Mouse (Mus musculus): ENCODE measurements at regions not wholly inside any gene's neighbourhood (a gene's known extent, or its start where the extent isn't known, plus 50 kb on each side); places are given as distances from the start of the nearest gene placed in this dataset.

DNA sequence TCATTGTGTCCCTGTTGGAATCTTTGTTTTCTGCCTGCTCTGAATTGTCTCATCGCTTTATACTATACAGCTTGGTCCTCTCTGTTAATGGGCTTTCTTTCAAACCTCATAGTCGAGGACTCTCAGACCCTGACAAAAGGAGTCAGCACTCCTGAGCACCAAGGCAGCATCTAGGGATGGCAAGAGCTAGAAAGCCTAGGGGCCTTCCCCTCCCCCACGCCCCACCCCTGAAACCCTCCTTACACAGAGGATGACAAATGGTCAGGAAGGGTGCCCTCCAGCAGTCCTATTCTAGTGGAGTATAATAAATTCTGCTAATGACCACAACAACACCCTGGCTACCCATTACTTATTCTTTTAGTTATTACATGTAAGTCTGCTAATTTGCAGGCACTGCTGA lies 74.4 kb downstream of the Tbx19 start:
- no peak for DNase-seq (ENCODE audit: low spot score)
- no peaks in the 10 kb centered on the region for H3K4me1 ChIP-seq (replicated peaks)
- H3K36me3 ChIP-seq = no peaks in the 10 kb centered on the region
- H3K9me3 ChIP-seq = 0 out of 2 replicates have a peak, but pooled peaks cover 3% of the 10 kb centered on the region
- WGBS = 68% methylated on average over 3 of the region's 3 CpGs
- no peak overlapping the region for H3K4me3 ChIP-seq
- H3K27me3 ChIP-seq (ENCODE audit: insufficient read depth, poor library complexity, severe bottlenecking) = no peaks in the 10 kb centered on the region
- H3K27ac ChIP-seq = no peak overlapping the region

DNA sequence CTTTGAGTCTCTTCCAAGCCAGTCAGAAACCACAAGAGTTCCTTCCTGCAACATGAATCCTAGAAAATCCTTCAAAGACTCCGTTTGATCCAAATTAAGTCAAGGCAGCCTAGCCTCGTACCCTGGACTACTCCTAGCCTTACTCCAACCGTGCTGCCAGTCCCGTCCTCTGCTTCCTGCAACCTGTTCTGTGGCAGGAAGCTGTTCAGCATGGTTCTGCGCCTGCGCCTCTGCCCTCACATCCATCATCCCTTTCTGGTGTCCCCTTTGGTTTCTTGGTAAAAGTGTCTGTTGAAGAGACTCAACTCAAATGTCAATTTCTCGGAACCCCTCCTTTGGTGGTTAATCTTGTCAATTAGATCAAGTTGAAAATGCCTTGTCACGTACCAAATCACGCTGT lies 75.8 kb downstream of the Tbx19 start:
- 0 out of 2 replicates have a peak, but pooled peaks cover 3% of the 10 kb centered on the region for H3K9me3 ChIP-seq
- H3K27ac ChIP-seq = no peak overlapping the region
- DNase-seq (ENCODE audit: low spot score) = no peak
- WGBS = 90% methylated on average over 9 of the region's 9 CpGs
- H3K4me1 ChIP-seq (replicated peaks) = no peaks in the 10 kb centered on the region
- no peaks in the 10 kb centered on the region for H3K36me3 ChIP-seq
- no peak overlapping the region for H3K4me3 ChIP-seq
- H3K27me3 ChIP-seq (ENCODE audit: insufficient read depth, poor library complexity, severe bottlenecking) = no peaks in the 10 kb centered on the region

GRCm38 (mm10) chr1:165084179-165084578 lies 76.4 kb downstream of the Tbx19 start:
- DNase-seq (ENCODE audit: low spot score) = no peak
- no peak overlapping the region for H3K27ac ChIP-seq
- H3K9me3 ChIP-seq = peaks cover 3% of the 10 kb centered on the region; the same call in 1 of the 2 replicates
- no peaks in the 10 kb centered on the region for H3K27me3 ChIP-seq (ENCODE audit: insufficient read depth, poor library complexity, severe bottlenecking)
- no peaks in the 10 kb centered on the region for H3K36me3 ChIP-seq
- no peaks in the 10 kb centered on the region for H3K4me1 ChIP-seq (replicated peaks)
- WGBS = 86% methylated on average over 6 of the region's 6 CpGs
- H3K4me3 ChIP-seq = no peak overlapping the region

GRCm38 (mm10) chr1:165080351-165080750 lies 80.2 kb downstream of the Tbx19 start:
- H3K36me3 ChIP-seq = no peaks in the 10 kb centered on the region
- H3K9me3 ChIP-seq = peaks cover 7% of the 10 kb centered on the region; the same call in 1 of the 2 replicates
- WGBS = 89% methylated on average over 9 of the region's 9 CpGs
- no peak overlapping the region for H3K4me3 ChIP-seq
- no peak overlapping the region for H3K27ac ChIP-seq
- H3K27me3 ChIP-seq (ENCODE audit: insufficient read depth, poor library complexity, severe bottlenecking) = no peaks in the 10 kb centered on the region
- no peak for DNase-seq (ENCODE audit: low spot score)
- H3K4me1 ChIP-seq (replicated peaks) = peaks cover 8% of the 10 kb centered on the region

- Histone ChIP-seq H3K27ac (no peak overlapping the region), H3K27me3 (ENCODE audit: insufficient read depth, poor library complexity, severe bottlenecking) (no peaks in the 10 kb centered on the region), H3K4me1 (replicated peaks) (peaks cover 13% of the 10 kb centered on the region), H3K36me3 (no peaks in the 10 kb centered on the region), H3K4me3 (no peak overlapping the region), H3K9me3 (peaks cover 7% of the 10 kb centered on the region; the same call in 1 of the 2 replicates)
- WGBS = 87% methylated on average over 4 of the region's 4 CpGs
- no peak for DNase-seq (ENCODE audit: low spot score)
Measured at GRCm38 (mm10) chr1:165077313-165077712, 83.3 kb downstream of the Tbx19 start.

GRCm38 (mm10) chr1:165075301-165076082 lies 85.1 kb downstream of the Tbx19 start:
- Histone ChIP-seq H3K4me1 (replicated peaks) (peaks cover 13% of the 10 kb centered on the region), H3K4me3 (no peak overlapping the region), H3K27me3 (ENCODE audit: insufficient read depth, poor library complexity, severe bottlenecking) (no peaks in the 10 kb centered on the region), H3K36me3 (no peaks in the 10 kb centered on the region), H3K27ac (peak overlapping the region; percentile 75), H3K9me3 (peaks cover 4% of the 10 kb centered on the region; the same call in 1 of the 2 replicates)
- 48% methylated on average over 5 of the region's 5 CpGs for WGBS
- DNase-seq (ENCODE audit: low spot score) = peak; percentile 33

GRCm38 (mm10) chr1:165071831-165072491 lies 88.6 kb downstream of the Tbx19 start:
- Histone ChIP-seq H3K9me3 (no peaks in the 10 kb centered on the region), H3K27me3 (ENCODE audit: insufficient read depth, poor library complexity, severe bottlenecking) (no peaks in the 10 kb centered on the region), H3K36me3 (no peaks in the 10 kb centered on the region), H3K4me1 (replicated peaks) (peaks cover 13% of the 10 kb centered on the region), H3K4me3 (no peak overlapping the region), H3K27ac (no peak overlapping the region)
- whole genome bisulfite sequencing = 88% methylated on average over 4 of the region's 4 CpGs
- no peak for DNase-seq (ENCODE audit: low spot score)

DNA sequence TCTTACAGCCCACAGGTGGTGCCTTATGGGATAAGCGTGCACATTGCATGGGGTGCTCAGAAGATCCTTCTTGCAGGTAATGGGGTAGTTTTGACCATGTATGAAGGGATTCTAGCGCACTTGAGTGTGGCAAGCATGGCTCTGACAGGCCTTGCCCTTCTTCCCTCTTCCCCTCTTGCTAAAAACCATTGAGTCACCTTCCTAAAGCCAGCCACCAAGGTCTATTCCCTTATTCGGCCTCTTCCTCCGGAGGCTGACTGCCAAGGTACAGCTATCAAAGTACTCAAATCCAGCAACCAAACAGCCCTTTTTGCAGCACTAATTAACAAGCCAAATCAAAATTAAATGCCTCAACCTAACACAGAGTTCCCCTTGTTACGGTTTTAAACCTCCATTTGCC lies 95.6 kb downstream of the Tbx19 start:
- Histone ChIP-seq H3K9me3 (no peaks in the 10 kb centered on the region), H3K36me3 (no peaks in the 10 kb centered on the region), H3K27ac (no peak overlapping the region), H3K4me3 (no peak overlapping the region), H3K4me1 (replicated peaks) (no peaks in the 10 kb centered on the region; the same call in 1 of the 2 replicates), H3K27me3 (ENCODE audit: insufficient read depth, poor library complexity, severe bottlenecking) (no peaks in the 10 kb centered on the region)
- no peak for DNase-seq (ENCODE audit: low spot score)
- 82% methylated on average over 5 of the region's 5 CpGs for WGBS

DNA sequence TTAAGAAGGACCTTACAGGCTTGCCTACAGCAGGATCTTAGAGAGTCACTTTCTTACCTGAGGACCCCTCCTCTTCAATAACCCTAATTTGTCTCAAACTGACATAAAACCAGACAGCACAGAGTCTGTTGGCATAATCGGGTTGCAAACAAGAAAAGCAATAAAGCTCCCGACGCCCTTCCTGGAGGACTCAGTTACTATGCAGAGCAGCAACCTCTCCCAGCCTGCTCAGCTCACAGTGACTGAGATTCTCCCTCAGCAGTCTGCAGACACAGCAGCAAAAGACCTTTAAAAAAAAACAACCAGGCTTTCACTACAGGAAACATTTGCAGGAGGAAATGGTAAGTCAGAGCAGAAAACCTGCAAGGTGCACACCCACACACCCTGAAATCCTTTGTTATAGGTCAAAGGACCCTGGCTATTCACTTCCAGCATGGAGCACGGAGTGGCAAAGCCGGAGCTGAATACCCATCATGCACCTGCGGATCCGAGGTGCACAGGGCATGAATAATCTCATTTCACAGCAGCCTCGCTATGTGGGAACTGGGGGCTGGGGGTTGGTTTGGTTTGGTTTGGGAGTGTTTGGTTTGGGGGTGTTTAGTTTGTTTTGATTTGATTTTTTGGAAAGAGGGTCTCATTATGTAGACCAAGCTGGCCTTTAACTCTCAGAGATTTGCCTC lies 97.6 kb downstream of the Tbx19 start:
- DNase-seq (ENCODE audit: low spot score) = no peak
- H3K27ac ChIP-seq = no peak overlapping the region; the same call in 1 of the 2 replicates
- no peak overlapping the region for H3K4me3 ChIP-seq
- H3K4me1 ChIP-seq (replicated peaks) = no peaks in the 10 kb centered on the region; the same call in 1 of the 2 replicates
- H3K36me3 ChIP-seq = no peaks in the 10 kb centered on the region
- H3K27me3 ChIP-seq (ENCODE audit: insufficient read depth, poor library complexity, severe bottlenecking) = no peaks in the 10 kb centered on the region
- WGBS = 67% methylated on average over 8 of the region's 8 CpGs
- H3K9me3 ChIP-seq = no peaks in the 10 kb centered on the region

- Histone ChIP-seq H3K36me3 (no peaks in the 10 kb centered on the region), H3K27me3 (ENCODE audit: insufficient read depth, poor library complexity, severe bottlenecking) (no peaks in the 10 kb centered on the region), H3K4me3 (no peak overlapping the region), H3K4me1 (replicated peaks) (no peaks in the 10 kb centered on the region; the same call in 1 of the 2 replicates), H3K27ac (no peak overlapping the region), H3K9me3 (no peaks in the 10 kb centered on the region)
- no peak for DNase-seq (ENCODE audit: low spot score)
- WGBS = 82% methylated on average over 3 of the region's 3 CpGs
Measured at GRCm38 (mm10) chr1:165061420-165061819, 99.2 kb downstream of the Tbx19 start.

DNA sequence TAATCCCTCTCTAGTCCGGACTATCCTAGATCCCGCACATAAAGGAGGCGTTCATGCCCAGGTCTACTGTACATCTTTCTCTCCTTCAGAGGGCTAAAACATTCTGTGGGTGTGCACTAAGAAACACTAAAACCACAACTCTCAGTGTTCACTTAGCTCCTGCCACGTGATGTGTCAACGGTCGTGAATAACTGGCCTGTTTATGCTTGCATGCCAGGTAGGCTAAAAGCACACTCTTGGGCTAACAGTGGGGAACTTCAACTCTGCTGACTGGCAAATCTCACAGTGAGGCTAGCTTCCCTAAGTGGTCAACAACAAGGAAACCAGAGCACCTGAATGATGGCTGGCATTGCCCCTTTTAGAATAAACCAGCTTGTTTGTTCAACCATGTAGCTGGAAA lies 106.3 kb downstream of the Tbx19 start:
- no peak overlapping the region for H3K27ac ChIP-seq
- H3K36me3 ChIP-seq = no peaks in the 10 kb centered on the region
- no peaks in the 10 kb centered on the region for H3K4me1 ChIP-seq (replicated peaks)
- no peak for DNase-seq (ENCODE audit: low spot score)
- no peaks in the 10 kb centered on the region for H3K27me3 ChIP-seq (ENCODE audit: insufficient read depth, poor library complexity, severe bottlenecking)
- H3K9me3 ChIP-seq = no peaks in the 10 kb centered on the region
- WGBS = 94% methylated on average over 6 of the region's 6 CpGs
- H3K4me3 ChIP-seq = no peak overlapping the region

- Histone ChIP-seq H3K27me3 (ENCODE audit: insufficient read depth, poor library complexity, severe bottlenecking) (no peaks in the 10 kb centered on the region), H3K9me3 (no peaks in the 10 kb centered on the region), H3K27ac (no peak overlapping the region), H3K4me1 (replicated peaks) (peaks cover 7% of the 10 kb centered on the region), H3K4me3 (no peak overlapping the region), H3K36me3 (no peaks in the 10 kb centered on the region)
- WGBS = 70% methylated on average over 2 of the region's 2 CpGs
- no peak for DNase-seq (ENCODE audit: low spot score)
Measured at GRCm38 (mm10) chr1:165051294-165051693, 109.3 kb downstream of the Tbx19 start.

DNA sequence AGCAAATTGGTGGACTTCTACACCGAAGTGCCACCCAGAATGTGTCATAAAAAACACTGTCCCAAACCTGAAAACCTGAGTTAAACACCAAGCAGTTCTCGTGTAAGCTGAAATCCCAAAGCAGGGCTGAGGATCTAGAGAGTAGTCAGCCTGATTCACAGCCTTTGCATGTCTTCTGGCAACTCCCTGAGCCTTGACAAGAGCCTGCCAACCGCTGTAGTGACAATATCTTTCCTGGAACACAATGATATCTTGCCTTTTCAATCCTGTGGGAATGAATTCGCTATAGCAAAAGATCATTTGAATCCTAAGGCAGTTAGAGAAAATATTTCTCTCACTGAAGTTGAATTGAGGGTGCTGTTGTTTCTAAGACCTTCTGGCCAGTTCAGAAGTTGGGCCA lies 110.4 kb downstream of the Tbx19 start:
- no peak overlapping the region for H3K4me3 ChIP-seq
- H3K27ac ChIP-seq = no peak overlapping the region
- 88% methylated on average over 4 of the region's 4 CpGs for WGBS
- H3K36me3 ChIP-seq = no peaks in the 10 kb centered on the region
- H3K4me1 ChIP-seq (replicated peaks) = peaks cover 12% of the 10 kb centered on the region
- DNase-seq (ENCODE audit: low spot score) = no peak
- H3K9me3 ChIP-seq = no peaks in the 10 kb centered on the region
- H3K27me3 ChIP-seq (ENCODE audit: insufficient read depth, poor library complexity, severe bottlenecking) = no peaks in the 10 kb centered on the region

Data from hindbrain, embryonic 10.5 days (tissue).